Mouse (Mus musculus) CH12.LX (cell line): ENCODE results near the gene Leng9. TPM values are rescaled to one million over a fixed set of nuclear protein-coding genes. Genes with fewer than 3 reads are reported as not detected.

ENCODE experiments used
- DNase-seq: peaks from one replicate; pipeline ENCODE4 v3.0.0-alpha.2; 2013; ENCODE audit errors: extremely low read depth
- H3K27ac ChIP-seq: 2 replicates; pipeline ENCODE4 v1.5.1; 2012; ENCODE audit warnings: low read depth, mild to moderate bottlenecking, control low read depth, moderate library complexity; ENCODE audit not compliant: insufficient read depth
- H3K27me3 ChIP-seq: replicated peaks from 2 replicates; pipeline ENCODE3; 2012; ENCODE audit warnings: inconsistent platforms
- H3K36me3 ChIP-seq, 2 experiments: replicated peaks in 1 of 2; 2 replicates each; pipeline versions ENCODE3 to v1.6.1; 2012; ENCODE audit warnings: inconsistent platforms in 1 of 2, low read length in 1 of 2, mild to moderate bottlenecking in 1 of 2, mixed read lengths in 1 of 2, moderate library complexity in 1 of 2; ENCODE audit not compliant: control insufficient read depth in 1 of 2, insufficient read depth in 1 of 2
- H3K4me1 ChIP-seq, 2 experiments: 2 replicates each; pipeline ENCODE4 v1.6.1; 2012; ENCODE audit warnings: inconsistent platforms in 1 of 2, moderate library complexity in 1 of 2; ENCODE audit not compliant: insufficient read depth in 2 of 2, control insufficient read depth in 1 of 2
- H3K4me2 ChIP-seq: 2 replicates; pipeline ENCODE4 v1.6.1; 2012; ENCODE audit warnings: low read depth, mild to moderate bottlenecking, control low read depth; ENCODE audit not compliant: poor library complexity, insufficient read depth, severe bottlenecking
- H3K4me3 ChIP-seq, 3 experiments: fragments of 150-350 bp in 1 of 3; sonication (generic) in 1 of 3; replicated peaks in 1 of 3; 2 replicates each; pipeline versions ENCODE3 to v1.5.1; 2011 to 2012; ENCODE audit warnings: low read depth in 2 of 3, low read length in 2 of 3, mild to moderate bottlenecking in 2 of 3, moderate library complexity in 2 of 3, control low read depth in 1 of 3, improper control_type of control experiment in 1 of 3, inconsistent platforms in 1 of 3, mixed read lengths in 1 of 3; ENCODE audit not compliant: poor library complexity in 1 of 3
- H3K79me2 ChIP-seq: replicated peaks from 2 replicates; pipeline ENCODE4 v1.6.1; 2012; ENCODE audit warnings: mild to moderate bottlenecking, moderate library complexity; ENCODE audit not compliant: control insufficient read depth, poor library complexity, insufficient read depth, severe bottlenecking; ENCODE audit errors: extremely low read depth
- H3K9ac ChIP-seq: 2 replicates; pipeline ENCODE4 v1.6.1; 2012; ENCODE audit warnings: low read depth, mild to moderate bottlenecking, control low read depth, moderate library complexity; ENCODE audit not compliant: insufficient read depth
- H3K9me3 ChIP-seq: replicated peaks from 2 replicates; pipeline ENCODE3; 2012; ENCODE audit warnings: low read length, inconsistent platforms, mixed read lengths
- CHD1 ChIP-seq: IDR thresholded peaks from 2 replicates; pipeline ENCODE4 v1.6.1; 2012; ENCODE audit warnings: low read depth, low read length, improper control_type of control experiment, inconsistent platforms
- CHD2 ChIP-seq: IDR thresholded peaks from 2 replicates; pipeline ENCODE4 v1.6.1; 2011; ENCODE audit warnings: low read length, improper control_type of control experiment
- CTCF ChIP-seq, 2 experiments: IDR thresholded peaks in 1 of 2; conservative IDR thresholded peaks in 1 of 2; 2 replicates each; pipeline ENCODE4 v1.5.1; 2011 to 2012; ENCODE audit warnings: low read depth in 2 of 2, low read length in 2 of 2, improper control_type of control experiment in 1 of 2, inconsistent platforms in 1 of 2, mild to moderate bottlenecking in 1 of 2, moderate library complexity in 1 of 2
- E2F4 ChIP-seq: IDR thresholded peaks from 2 replicates; pipeline ENCODE4 v1.6.1; 2011; ENCODE audit warnings: low read depth, low read length, improper control_type of control experiment; ENCODE audit not compliant: insufficient replicate concordance
- ELF1 ChIP-seq: IDR thresholded peaks from 2 replicates; pipeline ENCODE4 v1.6.1; 2014; ENCODE audit warnings: low read depth, mild to moderate bottlenecking, inconsistent platforms, low read length, improper control_type of control experiment
- IRF4 ChIP-seq: IDR thresholded peaks from 2 replicates; pipeline ENCODE4 v1.6.1; 2014; ENCODE audit warnings: low read depth, mild to moderate bottlenecking, inconsistent platforms, low read length, improper control_type of control experiment
- JUN ChIP-seq: IDR thresholded peaks from 2 replicates; pipeline ENCODE4 v1.6.1; 2011; ENCODE audit warnings: low read depth, mild to moderate bottlenecking, low read length, improper control_type of control experiment, moderate library complexity; ENCODE audit not compliant: insufficient read depth
- KAT2A ChIP-seq: IDR thresholded peaks from 2 replicates; pipeline ENCODE4 v1.6.1; 2012; ENCODE audit warnings: low read length, improper control_type of control experiment, inconsistent platforms; ENCODE audit not compliant: insufficient replicate concordance
- MYC ChIP-seq: IDR thresholded peaks from 2 replicates; pipeline ENCODE4 v1.6.1; 2011; ENCODE audit warnings: low read depth, mild to moderate bottlenecking, improper control_type of control experiment, low read length
- NELFE ChIP-seq: IDR thresholded peaks from 2 replicates; pipeline ENCODE4 v1.6.1; 2011; ENCODE audit warnings: low read depth, low read length, improper control_type of control experiment
- PAX5 ChIP-seq: IDR thresholded peaks from 2 replicates; pipeline ENCODE4 v1.6.1; 2012; ENCODE audit warnings: low read length, inconsistent platforms, mixed read lengths
- POLR2A ChIP-seq: IDR thresholded peaks from 2 replicates; pipeline ENCODE4 v1.6.1; 2011; ENCODE audit warnings: low read depth, mild to moderate bottlenecking, improper control_type of control experiment, low read length
- RCOR1 ChIP-seq: conservative IDR thresholded peaks from 2 replicates; pipeline ENCODE4 v1.6.1; 2012; ENCODE audit warnings: low read depth, mild to moderate bottlenecking, inconsistent platforms, low read length, improper control_type of control experiment
- SIN3A ChIP-seq: IDR thresholded peaks from 2 replicates; pipeline ENCODE4 v1.6.1; 2012; ENCODE audit warnings: low read length, improper control_type of control experiment, inconsistent platforms
- SMC3 ChIP-seq: IDR thresholded peaks from 2 replicates; pipeline ENCODE4 v1.6.1; 2011; ENCODE audit warnings: low read depth, low read length, improper control_type of control experiment
- TBP ChIP-seq: conservative IDR thresholded peaks from 2 replicates; pipeline ENCODE4 v1.6.1; 2011; ENCODE audit warnings: low read depth, low read length, improper control_type of control experiment
- UBTF ChIP-seq: IDR thresholded peaks from 2 replicates; pipeline ENCODE4 v1.6.1; 2012; ENCODE audit warnings: low read depth, mild to moderate bottlenecking, inconsistent platforms, low read length, improper control_type of control experiment, moderate library complexity
- USF1 ChIP-seq: IDR thresholded peaks from 2 replicates; pipeline ENCODE4 v1.6.1; 2014; ENCODE audit warnings: low read depth, mild to moderate bottlenecking, inconsistent platforms, low read length, improper control_type of control experiment
- USF2 ChIP-seq: conservative IDR thresholded peaks from 2 replicates; pipeline ENCODE4 v1.6.1; 2011; ENCODE audit warnings: low read depth, low read length, improper control_type of control experiment
- ZC3H11A ChIP-seq: IDR thresholded peaks from 2 replicates; pipeline ENCODE4 v1.6.1; 2012; ENCODE audit warnings: low read depth, mild to moderate bottlenecking, inconsistent platforms, low read length, improper control_type of control experiment
- ZKSCAN1 ChIP-seq: IDR thresholded peaks from 2 replicates; pipeline ENCODE4 v1.6.1; 2012; ENCODE audit warnings: low read depth, inconsistent platforms, low read length, improper control_type of control experiment, borderline replicate concordance
- ZNF384 ChIP-seq: IDR thresholded peaks from 2 replicates; pipeline ENCODE4 v1.6.1; 2012; ENCODE audit warnings: low read depth, low read length, improper control_type of control experiment, inconsistent platforms
- dilution Hi-C: fragments of 300-500 bp; cut with MboI; formaldehyde crosslinking; loops from 2 replicates; pipeline ENCODE4 v1.14.3; 2020; ENCODE audit warnings: low sequenced_read_pairs; ENCODE audit not compliant: extremely low pct_unique_long_range_greater_than_20kb, extremely low pct_ligation_motif_present
- in situ Hi-C: fragments of 300-500 bp; cut with MboI; formaldehyde crosslinking; loops from 3 replicates; pipeline ENCODE4 v1.14.3; 2019; ENCODE audit warnings: low sequenced_read_pairs, low pct_ligation_motif_present, low pct_unique_long_range_greater_than_20kb, mixed read lengths
- polyA plus RNA-seq: library from polyadenylated mRNA; unstranded; fragments of >175 nt; gene quantifications from 2 replicates; pipeline ENCODE4 v1.2.1, GENCODE M21; 2012; ENCODE audit warnings: low read depth; ENCODE audit not compliant: insufficient read length
- total RNA-seq, 2 experiments: library from RNA; depleted of rRNA; stranded (reverse); fragments of 300-350 nt in 1 of 2; fragments of >200 nt in 1 of 2; gene quantifications; 2 replicates each; pipeline ENCODE4 v1.2.3; 2012 to 2014

Leng9 gene
- total and polyA plus RNA-seq, 3 experiments: 1.1 to 1.2 (median 1.2) TPM

- dilution Hi-C loops: no loop called here
- Histone ChIP-seq H3K36me3 (no peaks in the 10 kb centered on the region), H3K4me3 (no peak within 1 kb of the TSS), H3K27ac (no peak within 1 kb of the TSS), H3K9me3 (no peaks in the 10 kb centered on the region), H3K79me2 (no peaks in the 10 kb centered on the region)
- TF ChIP-seq CTCF (conservative IDR thresholded peaks at IDR 0.05 in 1 of 2, IDR thresholded peaks at IDR 0.05 in 1 of 2; ENCODE audit: low read depth in 2 of 2, low read length in 2 of 2): peak in 1 of 2 experiments; percentile 39; a peak in 2 of 4 replicates
- TF ChIP-seq UBTF: no peak
- no peak for TF ChIP-seq ZNF384
- no peak for TF ChIP-seq SIN3A
- TF ChIP-seq CHD2: no peak
- no peak for TF ChIP-seq ZKSCAN1
- TF ChIP-seq NELFE: no peak
- TF ChIP-seq ZC3H11A: no peak
- no peak for TF ChIP-seq SMC3
- TF ChIP-seq, all 38 proteins: peak for 1
- Histone ChIP-seq H3K27me3 (no peaks in the 10 kb centered on the region), H3K9ac (no peak within 1 kb of the TSS), H3K4me2 (no peak within 1 kb of the TSS), H3K4me1 (peaks cover 0 to 5% of the 10 kb centered on the region in 2 experiments; a peak in 1 of 4 replicates)
- no peak for DNase-seq
- in situ Hi-C loops: no loop called here
These were observed 30.8 kb downstream of the Leng9 start, which contains the start of gene Ttyh1 for GRCm38 (mm10) chr7:4119344-4119902. Ttyh1 (plus strand) TSS chr7:4119408.

- dilution Hi-C loops: no loop called here
- Histone ChIP-seq H3K36me3 (no peaks in the 10 kb centered on the region), H3K79me2 (no peaks in the 10 kb centered on the region), H3K9me3 (no peaks in the 10 kb centered on the region), H3K4me2 (no peak overlapping the region), H3K4me1 (peaks cover 0 to 5% of the 10 kb centered on the region in 2 experiments; a peak in 1 of 4 replicates), H3K27me3 (no peaks in the 10 kb centered on the region), H3K9ac (no peak overlapping the region), H3K4me3 (no peak overlapping the region), H3K27ac (no peak overlapping the region)
- no peak for DNase-seq
- no peak for TF ChIP-seq PAX5
- TF ChIP-seq CHD2: no peak
- TF ChIP-seq TBP: no peak
- TF ChIP-seq POLR2A: no peak
- TF ChIP-seq E2F4: no peak
- TF ChIP-seq ZNF384: no peak
- TF ChIP-seq ZC3H11A: no peak
- no peak for TF ChIP-seq UBTF
- no peak for TF ChIP-seq IRF4
- no peak for TF ChIP-seq JUN
- no peak for TF ChIP-seq MYC
- no peak for TF ChIP-seq ELF1
- TF ChIP-seq USF1: no peak
- TF ChIP-seq KAT2A: no peak
- TF ChIP-seq USF2: no peak
- TF ChIP-seq RCOR1: no peak
- TF ChIP-seq CHD1: no peak
- no peak for TF ChIP-seq ZKSCAN1
- TF ChIP-seq SIN3A: no peak
- TF ChIP-seq CTCF (conservative IDR thresholded peaks at IDR 0.05 in 1 of 2, IDR thresholded peaks at IDR 0.05 in 1 of 2; ENCODE audit: low read depth in 2 of 2, low read length in 2 of 2): no peak
- in situ Hi-C loops: no loop called here
These were observed 32.9 kb downstream of the Leng9 start for GRCm38 (mm10) chr7:4117050-4117814.
